21 mouse cellular contexts compared by ENCODE assay signal in the genomic region with DNA sequence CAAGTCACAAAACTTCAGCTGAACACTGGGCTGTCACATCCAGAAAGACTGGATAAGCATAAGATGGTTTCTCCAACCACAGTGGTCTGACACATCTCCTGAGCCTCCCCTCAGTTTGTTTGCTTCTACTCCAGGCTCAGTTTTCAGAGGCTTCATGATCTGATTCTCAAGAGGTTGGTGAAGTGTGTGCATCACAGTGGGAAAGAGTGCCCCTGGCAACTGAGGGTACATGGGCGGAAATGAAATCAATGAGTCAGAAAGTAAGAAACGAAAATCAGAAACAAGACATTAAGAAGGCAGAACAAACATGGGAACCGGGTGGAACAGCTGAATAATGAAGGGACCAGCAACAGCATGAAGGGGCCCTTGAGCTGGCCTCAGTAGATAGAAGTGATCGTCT.
"Had no signal": no experiment of that assay in that cellular context is flagged by ENCODE, and none has a peak within 500 bp of the region (broad histone marks: within the 10 kb centered on the region; RNA-seq: fewer than 3 reads in every experiment).

No protein-coding gene starts in this region.

- H3K9ac ChIP-seq: limb, embryonic 12.5 days; limb, embryonic 15.5 days; liver, embryonic 14.5 days; liver, postnatal 0 days; lung, embryonic 14.5 days; midbrain, embryonic 13.5 days had no signal

- H3K4me2 ChIP-seq: limb, embryonic 12.5 days; limb, embryonic 15.5 days; liver, embryonic 11.5 days; lung, embryonic 14.5 days; midbrain, embryonic 13.5 days had no signal

- H3K27me3 ChIP-seq: limb, embryonic 12.5 days; limb, embryonic 15.5 days; megakaryocyte, embryonic 14.5 days; midbrain, embryonic 13.5 days had no signal

- H3K4me3 ChIP-seq: layer of hippocampus, adult 2 months; limb, embryonic 12.5 days; limb, embryonic 15.5 days; megakaryocyte, embryonic 14.5 days; midbrain, embryonic 10.5 days; midbrain, embryonic 13.5 days; myocyte had no signal

- H3K27ac ChIP-seq: kidney, postnatal 0 days; layer of hippocampus, adult 2 months; limb, embryonic 12.5 days; limb, embryonic 15.5 days; liver, embryonic 14.5 days; midbrain, embryonic 10.5 days; midbrain, embryonic 13.5 days; stomach, postnatal 0 days had no signal

- H3K9me3 ChIP-seq: limb, embryonic 12.5 days; limb, embryonic 15.5 days; megakaryocyte, embryonic 14.5 days; midbrain, embryonic 10.5 days; midbrain, embryonic 13.5 days had no signal

- H3K36me3 ChIP-seq: limb, embryonic 12.5 days; limb, embryonic 15.5 days; midbrain, embryonic 10.5 days; midbrain, embryonic 13.5 days had no signal

- ATAC-seq: liver, postnatal 0 days; lung, postnatal 0 days; midbrain, embryonic 13.5 days; midbrain, embryonic 16.5 days had no signal

- DNase-seq: kidney, adult 2 months; kidney, postnatal 25 days; layer of hippocampus, adult 9-11 months; liver, postnatal 0 days; lung, embryonic 14.5 days; lung, postnatal 36 days; thymus, adult 2 months; thymus, postnatal 14 days had no signal

- H3K4me1 ChIP-seq: limb, embryonic 12.5 days; limb, embryonic 15.5 days; midbrain, embryonic 10.5 days; midbrain, embryonic 13.5 days had no signal
